In the genomic region with DNA sequence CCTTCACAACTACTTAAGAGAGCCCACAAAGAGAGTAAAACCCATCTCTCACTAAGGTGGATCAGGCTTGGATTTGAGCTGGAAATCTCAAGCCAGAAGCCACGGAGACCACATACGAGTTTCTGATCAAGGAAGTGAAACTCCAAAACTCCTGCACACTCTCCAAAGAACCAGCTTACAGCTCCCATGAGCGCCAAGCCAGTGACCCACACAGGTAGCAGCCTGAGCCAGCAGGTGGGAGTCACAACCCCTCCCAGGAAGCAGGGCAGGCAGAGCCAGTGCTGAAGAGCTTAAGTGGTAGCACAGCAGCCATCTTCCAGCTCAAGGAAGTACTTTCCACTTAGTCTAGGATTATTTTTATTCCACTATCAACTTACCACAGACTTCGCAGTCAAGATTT, we compare ENCODE assay signal across 30 mouse cellular contexts. TPM values are rescaled to one million over a fixed set of nuclear protein-coding genes. Genes with fewer than 3 reads are reported as not detected.
A peak's percentile ranks its signal among the peaks of the same experiment; 100 is the strongest.
DNase-seq lines count a peak whose midpoint lies in the region; ATAC-seq and TF ChIP-seq lines count a peak whose summit lies in the region.
"Had no signal": no experiment of that assay in that cellular context is flagged by ENCODE, and none has a peak within 500 bp of the region (broad histone marks: within the 10 kb centered on the region; RNA-seq: fewer than 3 reads in every experiment).

No protein-coding gene starts in this region.

- WGBS in hindbrain, embryonic 12.5 days = 93% methylated on average over 4 of the region's 4 CpGs

- no peak overlapping the region; the same call in 1 of the 2 replicates for H3K27ac ChIP-seq in gastrocnemius, adult 2 months
- H3K27ac ChIP-seq in hindbrain, embryonic 12.5 days = no peak overlapping the region
- H3K27ac ChIP-seq: embryonic facial prominence, embryonic 13.5 days; heart, adult 2 months; hindbrain, embryonic 14.5 days; limb, embryonic 12.5 days; lung, embryonic 15.5 days; neural tube, embryonic 15.5 days had no signal

- no peak for TF ChIP-seq CTCF in gastrocnemius, adult 2 months (IDR thresholded peaks at IDR 0.05)

- no peaks in the 10 kb centered on the region for H3K27me3 ChIP-seq in hindbrain, embryonic 12.5 days
- H3K27me3 ChIP-seq: embryonic facial prominence, embryonic 13.5 days; heart, embryonic 12.5 days; limb, embryonic 12.5 days; lung, embryonic 15.5 days; neural tube, embryonic 15.5 days; Patski had no signal

- ATAC-seq in megakaryocyte progenitor cell, adult 5-6 weeks (replicated peaks; ENCODE audit: poor library complexity) = peak; percentile 48
- ATAC-seq in hindbrain, embryonic 12.5 days (ENCODE audit: low FRiP score) = no peak
- ATAC-seq: forebrain, embryonic 16.5 days; inflammation-experienced regulatory T-cells, adult 6 months; Patski had no signal

- H3K4me2 ChIP-seq in hindbrain, embryonic 12.5 days (replicated peaks) = no peak overlapping the region
- H3K4me2 ChIP-seq: embryonic facial prominence, embryonic 13.5 days; heart, embryonic 12.5 days; hindbrain, embryonic 14.5 days; limb, embryonic 12.5 days; lung, embryonic 15.5 days; neural tube, embryonic 15.5 days had no signal

- no peak overlapping the region for H3K9ac ChIP-seq in hindbrain, embryonic 12.5 days
- H3K9ac ChIP-seq: embryonic facial prominence, embryonic 13.5 days; heart, embryonic 12.5 days; hindbrain, embryonic 14.5 days; limb, embryonic 12.5 days; lung, embryonic 15.5 days; neural tube, embryonic 15.5 days had no signal

- H3K36me3 ChIP-seq in hindbrain, embryonic 12.5 days = no peaks in the 10 kb centered on the region
- H3K36me3 ChIP-seq: embryonic facial prominence, embryonic 13.5 days; limb, embryonic 12.5 days; lung, embryonic 15.5 days; neural tube, embryonic 15.5 days had no signal

- H3K4me1 ChIP-seq in hindbrain, embryonic 12.5 days = 0 out of 2 replicates have a peak, but pooled peaks cover 9% of the 10 kb centered on the region
- H3K4me1 ChIP-seq: lung, embryonic 15.5 days had no signal

- H3K4me3 ChIP-seq in gastrocnemius, adult 2 months = no peak overlapping the region
- H3K4me3 ChIP-seq in hindbrain, embryonic 12.5 days = no peak overlapping the region
- H3K4me3 ChIP-seq: embryonic facial prominence, embryonic 13.5 days; heart, adult 2 months; heart, embryonic 12.5 days; limb, embryonic 12.5 days; lung, embryonic 15.5 days; neural tube, embryonic 15.5 days had no signal

- intact Hi-C loops in gastrocnemius, adult 2 months (cut with DNase I) = loop anchor here (5.0 kb wide), 1 partner anchor 68 kb away; no protein-coding TSS in a partner anchor
- intact Hi-C loops in left cerebral cortex, postnatal 10 days (cut with DNase I) = no loop called here

- H3K9me3 ChIP-seq in hindbrain, embryonic 12.5 days (replicated peaks) = no peaks in the 10 kb centered on the region
- H3K9me3 ChIP-seq: embryonic facial prominence, embryonic 13.5 days; heart, embryonic 12.5 days; limb, embryonic 12.5 days; lung, embryonic 15.5 days; neural tube, embryonic 15.5 days had no signal

- peak; percentile 35 for DNase-seq in gastrocnemius, adult 2 months
- no peak for DNase-seq in gastrocnemius, postnatal 25 days
- peak; percentile 31 for DNase-seq in thymus, postnatal 25 days
- DNase-seq in thymus, postnatal 4 days = no peak
- DNase-seq in left cerebral cortex, postnatal 10 days (ENCODE audit: extremely low spot score in 1 of 2, low spot score in 2 of 2) = no peak
- DNase-seq in gastrocnemius, postnatal 10 days = no peak
- DNase-seq: adrenal gland, postnatal 25 days; cerebellum, adult 11-12 months; cerebellum, adult 9-11 months; heart, adult 2 months; heart, postnatal 4 days; kidney, adult 9 months; kidney, postnatal 10 days; layer of hippocampus, postnatal 36 days; lung, postnatal 4 days; midbrain, embryonic 14.5 days; retina, postnatal 1 day; right cerebral cortex, postnatal 14 days; thymus, adult 2 months had no signal

RNA-seq across cellular contexts. Expression of a gene that starts 13.0 kb away (rescaled TPM):
- total RNA-seq in gastrocnemius, adult 2 months (2021) = 100 to 1,000 TPM; 111 to 119 TPM
- 100 to 1,000 TPM in 1 of 2 experiments, 10 to 100 TPM in 1; 99.0 to 102 TPM for total RNA-seq in gastrocnemius, postnatal 25 days (2021)
- total RNA-seq in megakaryocyte progenitor cell, adult 5-6 weeks (2015) = 211 and 215 TPM in 2 replicates
- 118 and 129 TPM in 2 replicates for total RNA-seq in megakaryocyte progenitor cell, adult 5-6 weeks (2017)
- 15.6 and 17.0 TPM in 2 replicates for polyA plus RNA-seq in hindbrain, embryonic 12.5 days (2016; fragmentation: Nextera tagmentation; extraction: Ambion mirVana)
- 10 to 100 TPM; 95.2 to 96.8 TPM for total RNA-seq in left cerebral cortex, postnatal 10 days (2021)
- total RNA-seq in gastrocnemius, postnatal 10 days (2021) = 100 to 1,000 TPM in 1 of 2 experiments, 10 to 100 TPM in 1; 96.4 to 101 TPM

Comparison
In these comparisons a context has a peak if more than half of its experiments do, and no peak if none do; other contexts are left out.
1. DNase-seq: peak in gastrocnemius, adult 2 months (single experiment) and thymus, postnatal 25 days (single experiment); none in gastrocnemius, postnatal 25 days (single experiment), thymus, postnatal 4 days (single experiment), left cerebral cortex, postnatal 10 days (0 of 2) and gastrocnemius, postnatal 10 days (single experiment).